Mouse (Mus musculus) MEL (cell line): ENCODE results near the gene Tldc2. TPM values are rescaled to one million over a fixed set of nuclear protein-coding genes. Genes with fewer than 3 reads are reported as not detected.

Source experiments
- DNase-seq: peaks from one replicate; pipeline ENCODE4 v3.0.0; 2011; ENCODE audit warnings: low read depth, low spot score
- H3K27ac ChIP-seq: 2 replicates; pipeline ENCODE4 v1.5.1; 2012; ENCODE audit warnings: low read depth, mild to moderate bottlenecking, control low read depth, low read length, moderate library complexity; ENCODE audit not compliant: control insufficient read depth
- H3K27me3 ChIP-seq, 2 experiments: fragments of 150-350 bp in 1 of 2; sonication (generic) in 1 of 2; 2 replicates each; pipeline ENCODE4 v1.6.1; 2012; ENCODE audit warnings: low read length in 2 of 2, mild to moderate bottlenecking in 2 of 2, improper control_type of control experiment in 1 of 2, moderate library complexity in 1 of 2; ENCODE audit not compliant: insufficient read depth in 2 of 2, control insufficient read depth in 1 of 2
- H3K36me3 ChIP-seq, 2 experiments: 2 replicates each; pipeline ENCODE4 v1.6.1; 2012 to 2014; ENCODE audit warnings: low read length in 2 of 2, improper control_type of control experiment in 1 of 2, inconsistent platforms in 1 of 2, mild to moderate bottlenecking in 1 of 2; ENCODE audit not compliant: insufficient read depth in 2 of 2, control insufficient read depth in 1 of 2
- H3K4me1 ChIP-seq, 2 experiments: fragments of 150-350 bp in 1 of 2; sonication (generic) in 1 of 2; 2 replicates each; pipeline ENCODE4 v1.6.1; 2012; ENCODE audit warnings: low read length in 2 of 2, improper control_type of control experiment in 1 of 2, mild to moderate bottlenecking in 1 of 2; ENCODE audit not compliant: insufficient read depth in 2 of 2, control insufficient read depth in 1 of 2
- H3K4me3 ChIP-seq, 2 experiments: fragments of 150-350 bp in 1 of 2; sonication (generic) in 1 of 2; 2 replicates each; pipeline ENCODE4 v1.5.1; 2012; ENCODE audit warnings: low read depth in 2 of 2, low read length in 2 of 2, mild to moderate bottlenecking in 2 of 2, moderate library complexity in 2 of 2, control low read depth in 1 of 2, improper control_type of control experiment in 1 of 2; ENCODE audit not compliant: control insufficient read depth in 1 of 2, insufficient read depth in 1 of 2
- H3K79me2 ChIP-seq: 2 replicates; pipeline ENCODE4 v1.6.1; 2012; ENCODE audit warnings: mild to moderate bottlenecking, low read length, moderate library complexity; ENCODE audit not compliant: control insufficient read depth, poor library complexity, insufficient read depth
- H3K9ac ChIP-seq: 2 replicates; pipeline ENCODE4 v1.6.1; 2012; ENCODE audit warnings: low read depth, mild to moderate bottlenecking, control low read depth, low read length, moderate library complexity; ENCODE audit not compliant: control insufficient read depth, poor library complexity, severe bottlenecking
- H3K9me3 ChIP-seq: fragments of 150-350 bp; sonication (generic); replicated peaks from 2 replicates; pipeline ENCODE4 v1.6.1; 2012; ENCODE audit warnings: mild to moderate bottlenecking, low read length, improper control_type of control experiment, moderate library complexity; ENCODE audit not compliant: insufficient read depth
- CHD1 ChIP-seq: IDR thresholded peaks from 2 replicates; pipeline ENCODE4 v1.6.1; 2012; ENCODE audit warnings: low read depth, mild to moderate bottlenecking, inconsistent platforms, low read length, improper control_type of control experiment
- CHD2 ChIP-seq: IDR thresholded peaks from 2 replicates; pipeline ENCODE4 v1.6.1; 2011; ENCODE audit warnings: low read length, improper control_type of control experiment
- EP300 ChIP-seq, 2 experiments: IDR thresholded peaks; 2 replicates each; pipeline ENCODE4 v1.6.1; 2011; ENCODE audit warnings: improper control_type of control experiment in 2 of 2, low read length in 2 of 2, low read depth in 1 of 2, mild to moderate bottlenecking in 1 of 2
- HCFC1 ChIP-seq: IDR thresholded peaks from 2 replicates; pipeline ENCODE4 v1.6.1; 2012; ENCODE audit warnings: low read depth, mild to moderate bottlenecking, inconsistent platforms, low read length, improper control_type of control experiment, moderate library complexity
- JUND ChIP-seq: IDR thresholded peaks from 2 replicates; pipeline ENCODE4 v1.6.1; 2011; ENCODE audit warnings: low read depth, mild to moderate bottlenecking, improper control_type of control experiment, low read length
- KAT2A ChIP-seq: conservative IDR thresholded peaks from 2 replicates; pipeline ENCODE4 v1.6.1; 2012; ENCODE audit warnings: low read depth, low read length, improper control_type of control experiment, inconsistent platforms
- MAFK ChIP-seq: IDR thresholded peaks from 2 replicates; pipeline ENCODE4 v1.6.1; 2011; ENCODE audit warnings: low read depth, mild to moderate bottlenecking, low read length, improper control_type of control experiment, borderline replicate concordance
- MAX ChIP-seq: IDR thresholded peaks from 2 replicates; pipeline ENCODE4 v1.6.1; 2011; ENCODE audit warnings: low read length, improper control_type of control experiment
- MAZ ChIP-seq: IDR thresholded peaks from 2 replicates; pipeline ENCODE4 v1.6.1; 2012; ENCODE audit warnings: low read depth, mild to moderate bottlenecking, inconsistent platforms, low read length, improper control_type of control experiment
- NELFE ChIP-seq: IDR thresholded peaks from 2 replicates; pipeline ENCODE4 v1.6.1; 2011; ENCODE audit warnings: low read depth, low read length, improper control_type of control experiment
- NRF1 ChIP-seq: IDR thresholded peaks from 2 replicates; pipeline ENCODE4 v1.6.1; 2014; ENCODE audit warnings: low read depth, mild to moderate bottlenecking, inconsistent platforms, low read length, improper control_type of control experiment, moderate library complexity; ENCODE audit not compliant: poor library complexity, insufficient read depth, severe bottlenecking
- RAD21 ChIP-seq: IDR thresholded peaks from 2 replicates; pipeline ENCODE4 v1.6.1; 2011; ENCODE audit warnings: mild to moderate bottlenecking, low read depth, low read length, improper control_type of control experiment
- SIN3A ChIP-seq: IDR thresholded peaks from 2 replicates; pipeline ENCODE4 v1.6.1; 2012; ENCODE audit warnings: low read length, improper control_type of control experiment, inconsistent platforms
- SMC3 ChIP-seq: IDR thresholded peaks from 2 replicates; pipeline ENCODE4 v1.6.1; 2011; ENCODE audit warnings: low read depth, low read length, improper control_type of control experiment
- TBP ChIP-seq: IDR thresholded peaks from 2 replicates; pipeline ENCODE4 v1.8.0; 2011; ENCODE audit warnings: low read depth, low read length, improper control_type of control experiment
- TCF12 ChIP-seq: IDR thresholded peaks from 2 replicates; pipeline ENCODE4 v1.6.1; 2014; ENCODE audit warnings: low read depth, mild to moderate bottlenecking, inconsistent platforms, low read length, improper control_type of control experiment, moderate library complexity
- USF2 ChIP-seq, 2 experiments: IDR thresholded peaks; 2 replicates each; pipeline ENCODE4 v1.6.1; 2011 to 2012; ENCODE audit warnings: improper control_type of control experiment in 2 of 2, low read length in 2 of 2, borderline replicate concordance in 1 of 2, inconsistent platforms in 1 of 2, low read depth in 1 of 2, mild to moderate bottlenecking in 1 of 2; ENCODE audit not compliant: insufficient read depth in 1 of 2
- ZMIZ1 ChIP-seq: IDR thresholded peaks from 2 replicates; pipeline ENCODE4 v1.6.1; 2012; ENCODE audit warnings: low read depth, mild to moderate bottlenecking, inconsistent platforms, low read length, improper control_type of control experiment, moderate library complexity
- ZNF384 ChIP-seq: IDR thresholded peaks from 2 replicates; pipeline ENCODE4 v1.6.1; 2012; ENCODE audit warnings: low read depth, mild to moderate bottlenecking, inconsistent platforms, low read length, improper control_type of control experiment
- polyA plus RNA-seq, 2 experiments: library from polyadenylated mRNA; stranded (reverse) in 1 of 2; unstranded in 1 of 2; fragments of >175 nt in 1 of 2; fragments of >200 nt in 1 of 2; gene quantifications; 2 replicates each; pipeline versions ENCODE4 v1.2.1 to v1.2.4; 2012; ENCODE audit warnings: low replicate concordance in 2 of 2, low read depth in 1 of 2; ENCODE audit not compliant: insufficient read length in 2 of 2, insufficient read depth in 1 of 2, missing spikeins in 1 of 2
- total RNA-seq: library from RNA; depleted of rRNA; stranded (reverse); fragments of 300-350 nt; gene quantifications from 2 replicates; pipeline ENCODE4 v1.2.3, GENCODE M21; 2012

Gene Tldc2
- total and polyA plus RNA-seq, 3 experiments: not detected

DNA sequence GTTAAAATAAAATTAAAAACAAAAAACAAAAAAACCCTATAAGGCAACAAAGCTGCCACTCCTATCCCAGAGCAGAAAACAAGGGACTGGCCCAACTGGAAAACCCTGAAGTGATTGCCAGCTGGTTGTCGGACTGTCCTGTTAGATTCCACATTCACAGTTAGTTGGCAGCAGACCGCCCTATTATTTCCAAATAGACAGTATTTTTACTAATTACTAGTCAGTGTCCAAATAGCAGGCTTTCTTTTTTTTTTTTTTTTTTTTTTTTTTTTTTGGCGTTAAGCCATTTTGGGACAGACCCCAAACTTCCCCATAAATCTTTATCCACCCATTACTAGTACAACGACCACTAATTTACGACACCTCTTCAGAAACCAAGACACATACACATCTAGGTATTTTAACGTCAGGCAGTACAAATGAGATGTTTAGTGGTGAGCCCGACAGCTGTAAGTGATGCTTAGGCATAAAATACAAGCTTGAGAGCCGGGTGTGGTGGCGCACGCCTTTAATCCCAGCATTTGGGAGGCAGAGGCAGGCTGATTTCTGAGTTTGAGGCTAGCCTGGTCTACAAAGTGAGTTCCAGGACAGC, 48.8 kb downstream of the Tldc2 start:
- TF ChIP-seq ZNF384 (peak; percentile 86), ZMIZ1 (no peak), NRF1 (no peak), TCF12 (no peak)
- no peak for DNase-seq
- Histone ChIP-seq H3K9me3 (no peaks in the 10 kb centered on the region), H3K27me3 (no peaks in the 10 kb centered on the region), H3K79me2 (peaks cover 15% of the 10 kb centered on the region), H3K4me1 (peaks cover 16 to 42% of the 10 kb centered on the region in 2 experiments), H3K4me3 (peak overlapping the region; percentile 53 to 73), H3K27ac (peak overlapping the region; percentile 70), H3K36me3 (peaks cover 0 to 42% of the 10 kb centered on the region in 2 experiments; a peak in 2 of 4 replicates), H3K9ac (peak overlapping the region; percentile 68)

DNA sequence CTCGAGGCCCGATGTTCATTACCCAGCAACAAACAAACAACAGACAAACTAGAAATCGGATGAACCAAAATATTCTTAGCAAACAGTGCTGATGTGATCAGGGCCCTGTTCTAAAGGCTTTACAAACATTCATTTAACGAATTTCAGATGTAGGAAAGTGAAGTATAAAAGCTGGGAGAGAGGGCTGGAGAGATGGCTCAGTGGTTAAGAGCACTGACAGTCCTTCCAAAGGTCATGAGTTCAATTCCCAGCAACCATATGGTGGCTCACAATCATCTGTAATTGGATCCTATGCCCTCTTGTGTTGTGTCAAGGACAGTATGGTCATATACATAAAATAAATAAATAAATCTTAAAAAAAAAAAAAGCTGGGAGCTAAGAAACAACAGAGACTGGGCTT, 49.3 kb downstream of the Tldc2 start:
- peaks cover 16 to 42% of the 10 kb centered on the region in 2 experiments for H3K4me1 ChIP-seq
- TF ChIP-seq CHD1 (no peak), SIN3A (no peak), NELFE (no peak), KAT2A (no peak), USF2 (IDR thresholded peaks at IDR 0.05; ENCODE audit: borderline replicate concordance in 1 of 2, insufficient read depth in 1 of 2, low read depth in 1 of 2, low read length in 2 of 2) (no peak), TBP (no peak), MAX (no peak), JUND (no peak), SMC3 (no peak), ZMIZ1 (no peak), RAD21 (no peak), HCFC1 (no peak), ZNF384 (no peak), CHD2 (no peak), MAFK (no peak), EP300 (IDR thresholded peaks at IDR 0.05; ENCODE audit: low read depth in 1 of 2, low read length in 2 of 2) (no peak), MAZ (no peak)
- TF ChIP-seq, all 39 proteins: peak for 0
- H3K79me2 ChIP-seq: peaks cover 15% of the 10 kb centered on the region
- no peak overlapping the region for H3K27ac ChIP-seq
- no peak overlapping the region for H3K9ac ChIP-seq
- peaks cover 0 to 42% of the 10 kb centered on the region in 2 experiments; a peak in 2 of 4 replicates for H3K36me3 ChIP-seq
- DNase-seq: no peak
- H3K4me3 ChIP-seq: no peak overlapping the region
- H3K27me3 ChIP-seq: no peaks in the 10 kb centered on the region
- no peaks in the 10 kb centered on the region for H3K9me3 ChIP-seq
